Mouse (Mus musculus): ENCODE data around the gene Spon1.

GRCm38 (mm10) chr7:114079343-114079742, 313.5 kb downstream of the Spon1 start:
- TF ChIP-seq CTCF (conservative IDR thresholded peaks at IDR 0.05; ENCODE audit: insufficient read depth, insufficient read length, low read depth, low read length) (no peak; the same call in 1 of the 2 replicates), POLR2A (IDR thresholded peaks at IDR 0.05; ENCODE audit: low read depth, low read length) (no peak)

Measured in kidney, adult 2 months (tissue).